In genomic region chr7:45637710-45638109, GRCm38 (mm10) we compare ENCODE assay signal across 16 mouse cellular contexts. TPM values are rescaled to one million over a fixed set of nuclear protein-coding genes. Genes with fewer than 3 reads are reported as not detected.
DNase-seq lines count a peak whose midpoint lies in the region; ATAC-seq and TF ChIP-seq lines count a peak whose summit lies in the region.
"Had no signal": no experiment of that assay in that cellular context is flagged by ENCODE, and none has a peak within 500 bp of the region (broad histone marks: within the 10 kb centered on the region; RNA-seq: fewer than 3 reads in every experiment).

No protein-coding gene starts in this region.

- WGBS in forebrain, embryonic 12.5 days, result 92% methylated on average over 6 of the region's 6 CpGs
- WGBS in forebrain, postnatal 0 days, result 93% methylated on average over 6 of the region's 6 CpGs
- WGBS in lung, embryonic 14.5 days, result 91% methylated on average over 6 of the region's 6 CpGs
- 93% methylated on average over 6 of the region's 6 CpGs for WGBS in hindbrain, embryonic 13.5 days
- 95% methylated on average over 6 of the region's 6 CpGs for WGBS in neural tube, embryonic 14.5 days

- no peak for DNase-seq in forebrain, postnatal 0 days
- no peak for DNase-seq in lung, embryonic 14.5 days
- no peak for DNase-seq in lung, postnatal 36 days
- DNase-seq in urinary bladder, postnatal 36 days (ENCODE audit: low spot score in 2 of 2), result no peak
- no peak for DNase-seq in kidney, postnatal 10 days
- DNase-seq: adrenal gland, postnatal 10 days; gastrocnemius, postnatal 10 days; kidney, postnatal 25 days; lung, adult 2 months; thymus, postnatal 4 days had no signal

- H3K9ac ChIP-seq in forebrain, embryonic 12.5 days, result no peak overlapping the region
- H3K9ac ChIP-seq in forebrain, postnatal 0 days, result no peak overlapping the region
- no peak overlapping the region for H3K9ac ChIP-seq in lung, embryonic 14.5 days
- H3K9ac ChIP-seq in hindbrain, embryonic 13.5 days, result no peak overlapping the region
- no peak overlapping the region for H3K9ac ChIP-seq in neural tube, embryonic 14.5 days (replicated peaks; ENCODE audit: low read depth, low read length)

- no peak for TF ChIP-seq CTCF in forebrain, postnatal 0 days (IDR thresholded peaks at IDR 0.05; ENCODE audit: low read depth)
- TF ChIP-seq CTCF in lung, embryonic 14.5 days (IDR thresholded peaks at IDR 0.05; ENCODE audit: low read depth), result no peak

- ATAC-seq in forebrain, embryonic 12.5 days (ENCODE audit: low FRiP score), result no peak
- no peak for ATAC-seq in forebrain, postnatal 0 days
- no peak for ATAC-seq in lung, embryonic 14.5 days (ENCODE audit: insufficient read depth)
- no peak for ATAC-seq in hindbrain, embryonic 13.5 days (ENCODE audit: low FRiP score)
- no peak for ATAC-seq in neural tube, embryonic 14.5 days (ENCODE audit: low read depth)
- ATAC-seq: Patski had no signal

- no peaks in the 10 kb centered on the region for H3K9me3 ChIP-seq in forebrain, embryonic 12.5 days
- no peaks in the 10 kb centered on the region for H3K9me3 ChIP-seq in forebrain, postnatal 0 days (ENCODE audit: low read length)
- no peaks in the 10 kb centered on the region for H3K9me3 ChIP-seq in lung, embryonic 14.5 days (ENCODE audit: low read depth, low read length)
- H3K9me3 ChIP-seq in hindbrain, embryonic 13.5 days, result no peaks in the 10 kb centered on the region
- H3K9me3 ChIP-seq in neural tube, embryonic 14.5 days (ENCODE audit: control insufficient read depth, low read length), result no peaks in the 10 kb centered on the region; the same call in 1 of the 2 replicates

- H3K27me3 ChIP-seq in forebrain, embryonic 12.5 days, result peaks cover 24% of the 10 kb centered on the region
- no peaks in the 10 kb centered on the region for H3K27me3 ChIP-seq in forebrain, postnatal 0 days (ENCODE audit: insufficient read depth, low read length)
- H3K27me3 ChIP-seq in lung, embryonic 14.5 days (ENCODE audit: insufficient read depth, low read length), result no peaks in the 10 kb centered on the region
- peaks cover 7% of the 10 kb centered on the region for H3K27me3 ChIP-seq in hindbrain, embryonic 13.5 days
- H3K27me3 ChIP-seq in neural tube, embryonic 14.5 days (ENCODE audit: control insufficient read depth, insufficient read depth, low read length), result no peaks in the 10 kb centered on the region
- H3K27me3 ChIP-seq: Patski had no signal

- H3K4me1 ChIP-seq in forebrain, embryonic 12.5 days, result peaks cover 13% of the 10 kb centered on the region
- peaks cover 4% of the 10 kb centered on the region; the same call in 1 of the 2 replicates for H3K4me1 ChIP-seq in forebrain, postnatal 0 days (ENCODE audit: insufficient read depth)
- peaks cover 34% of the 10 kb centered on the region for H3K4me1 ChIP-seq in lung, embryonic 14.5 days (ENCODE audit: insufficient read depth)
- H3K4me1 ChIP-seq in hindbrain, embryonic 13.5 days (replicated peaks), result peaks cover 26% of the 10 kb centered on the region
- peaks cover 8% of the 10 kb centered on the region for H3K4me1 ChIP-seq in neural tube, embryonic 14.5 days (ENCODE audit: control insufficient read depth, insufficient read depth, low read length)

- H3K4me3 ChIP-seq in forebrain, embryonic 12.5 days (replicated peaks), result no peak overlapping the region
- H3K4me3 ChIP-seq in forebrain, postnatal 0 days (ENCODE audit: low read depth, low read length), result no peak overlapping the region
- H3K4me3 ChIP-seq in lung, embryonic 14.5 days (ENCODE audit: low read depth, low read length), result peak overlapping the region; percentile 31; the same call in 1 of the 2 replicates
- no peak overlapping the region for H3K4me3 ChIP-seq in hindbrain, embryonic 13.5 days
- H3K4me3 ChIP-seq in neural tube, embryonic 14.5 days (ENCODE audit: low read depth, low read length), result no peak overlapping the region

- 0 out of 2 replicates have a peak overlapping the region, but pooled peaks have one; percentile 1 for H3K4me2 ChIP-seq in forebrain, embryonic 12.5 days
- H3K4me2 ChIP-seq in forebrain, postnatal 0 days (ENCODE audit: low read depth), result no peak overlapping the region
- H3K4me2 ChIP-seq in lung, embryonic 14.5 days, result peak overlapping the region; percentile 62
- H3K4me2 ChIP-seq in hindbrain, embryonic 13.5 days, result peak overlapping the region; percentile 48; the same call in 1 of the 2 replicates
- peak overlapping the region; percentile 50; the same call in 1 of the 2 replicates for H3K4me2 ChIP-seq in neural tube, embryonic 14.5 days (ENCODE audit: low read depth, low read length)

- no peak overlapping the region for H3K27ac ChIP-seq in forebrain, embryonic 12.5 days
- H3K27ac ChIP-seq in forebrain, postnatal 0 days (ENCODE audit: low read depth, low read length), result no peak overlapping the region
- H3K27ac ChIP-seq in lung, embryonic 14.5 days (ENCODE audit: low read depth), result no peak overlapping the region
- H3K27ac ChIP-seq in hindbrain, embryonic 13.5 days, result no peak overlapping the region
- H3K27ac ChIP-seq in neural tube, embryonic 14.5 days (ENCODE audit: low read depth, low read length), result no peak overlapping the region

- H3K36me3 ChIP-seq in forebrain, embryonic 12.5 days (replicated peaks), result peaks cover 10% of the 10 kb centered on the region; the same call in 1 of the 2 replicates
- peaks cover 15% of the 10 kb centered on the region; the same call in 1 of the 2 replicates for H3K36me3 ChIP-seq in forebrain, postnatal 0 days (ENCODE audit: insufficient read depth)
- H3K36me3 ChIP-seq in lung, embryonic 14.5 days (ENCODE audit: insufficient read depth), result peaks cover 14% of the 10 kb centered on the region; the same call in 1 of the 2 replicates
- peaks cover 16% of the 10 kb centered on the region for H3K36me3 ChIP-seq in hindbrain, embryonic 13.5 days
- H3K36me3 ChIP-seq in neural tube, embryonic 14.5 days (ENCODE audit: control insufficient read depth, insufficient read depth, low read length), result no peaks in the 10 kb centered on the region; the same call in 1 of the 2 replicates

RNA-seq across cellular contexts. Expression of gene Mamstr, which starts 2.1 kb away (rescaled TPM):
- polyA plus RNA-seq in forebrain, embryonic 12.5 days (2016; fragmentation: Nextera tagmentation; extraction: Ambion mirVana), result 2.6 and 3.1 TPM in 2 replicates
- total RNA-seq in forebrain, postnatal 0 days (2014; rRNA removed), result 2.2 and 2.8 TPM in 2 replicates
- 2.6 TPM in 2 replicates for polyA plus RNA-seq in forebrain, postnatal 0 days (2015; fragmentation: Nextera tagmentation; extraction: Ambion mirVana)
- polyA plus RNA-seq in lung, embryonic 14.5 days (2014; fragmentation: Nextera tagmentation; extraction: Ambion mirVana), result 8.1 and 9.2 TPM in 2 replicates
- 3.4 and 4.0 TPM in 2 replicates for polyA plus RNA-seq in hindbrain, embryonic 13.5 days (2015; fragmentation: Nextera tagmentation; extraction: Ambion mirVana)
- polyA plus RNA-seq in neural tube, embryonic 14.5 days (2014; fragmentation: Nextera tagmentation; extraction: Ambion mirVana), result 2.6 and 3.0 TPM in 2 replicates

RNA-seq across cellular contexts. Expression of gene Rasip1, which starts 10.4 kb away (rescaled TPM):
- 8.3 and 8.9 TPM in 2 replicates for polyA plus RNA-seq in forebrain, embryonic 12.5 days (2016; fragmentation: Nextera tagmentation; extraction: Ambion mirVana)
- total RNA-seq in forebrain, postnatal 0 days (2014; rRNA removed), result 26.5 and 37.4 TPM in 2 replicates
- polyA plus RNA-seq in forebrain, postnatal 0 days (2015; fragmentation: Nextera tagmentation; extraction: Ambion mirVana), result 22.8 and 27.2 TPM in 2 replicates
- 29.4 and 35.3 TPM in 2 replicates for polyA plus RNA-seq in lung, embryonic 14.5 days (2014; fragmentation: Nextera tagmentation; extraction: Ambion mirVana)
- polyA plus RNA-seq in hindbrain, embryonic 13.5 days (2015; fragmentation: Nextera tagmentation; extraction: Ambion mirVana), result 12.0 and 12.7 TPM in 2 replicates
- polyA plus RNA-seq in neural tube, embryonic 14.5 days (2014; fragmentation: Nextera tagmentation; extraction: Ambion mirVana), result 12.8 and 14.2 TPM in 2 replicates

RNA-seq across cellular contexts. Expression of gene Izumo1, which starts 16.1 kb away (rescaled TPM):
- polyA plus RNA-seq in forebrain, embryonic 12.5 days (2016; fragmentation: Nextera tagmentation; extraction: Ambion mirVana), result 0.13 TPM in 1 of 2 replicates, not detected in the other
- total RNA-seq in forebrain, postnatal 0 days (2014; rRNA removed), result 0.08 and 0.14 TPM in 2 replicates
- not detected in 2 replicates for polyA plus RNA-seq in forebrain, postnatal 0 days (2015; fragmentation: Nextera tagmentation; extraction: Ambion mirVana)
- polyA plus RNA-seq in lung, embryonic 14.5 days (2014; fragmentation: Nextera tagmentation; extraction: Ambion mirVana), result 0.28 and 0.35 TPM in 2 replicates
- polyA plus RNA-seq in hindbrain, embryonic 13.5 days (2015; fragmentation: Nextera tagmentation; extraction: Ambion mirVana), result 0.18 TPM in 1 of 2 replicates, not detected in the other
- not detected in 2 replicates for polyA plus RNA-seq in neural tube, embryonic 14.5 days (2014; fragmentation: Nextera tagmentation; extraction: Ambion mirVana)
- total RNA-seq: left cerebral cortex, postnatal 10 days had no signal

RNA-seq across cellular contexts. Expression of gene Fut1, which starts 20.6 kb away (rescaled TPM):
- polyA plus RNA-seq in forebrain, embryonic 12.5 days (2016; fragmentation: Nextera tagmentation; extraction: Ambion mirVana), result 0.10 and 0.24 TPM in 2 replicates
- total RNA-seq in forebrain, postnatal 0 days (2014; rRNA removed), result 0.08 and 0.29 TPM in 2 replicates
- not detected in 2 replicates for polyA plus RNA-seq in forebrain, postnatal 0 days (2015; fragmentation: Nextera tagmentation; extraction: Ambion mirVana)
- polyA plus RNA-seq in lung, embryonic 14.5 days (2014; fragmentation: Nextera tagmentation; extraction: Ambion mirVana), result 0.13 and 0.58 TPM in 2 replicates
- 0.06 TPM in 1 of 2 replicates, not detected in the other for polyA plus RNA-seq in hindbrain, embryonic 13.5 days (2015; fragmentation: Nextera tagmentation; extraction: Ambion mirVana)
- polyA plus RNA-seq in neural tube, embryonic 14.5 days (2014; fragmentation: Nextera tagmentation; extraction: Ambion mirVana), result not detected in 2 replicates
- total RNA-seq: gastrocnemius, postnatal 10 days; heart, postnatal 25 days had no signal

RNA-seq across cellular contexts. Expression of gene Fgf21, which starts 22.4 kb away (rescaled TPM):
- not detected in 2 replicates for polyA plus RNA-seq in forebrain, embryonic 12.5 days (2016; fragmentation: Nextera tagmentation; extraction: Ambion mirVana)
- total RNA-seq in forebrain, postnatal 0 days (2014; rRNA removed), result not detected in 2 replicates
- not detected in 2 replicates for polyA plus RNA-seq in forebrain, postnatal 0 days (2015; fragmentation: Nextera tagmentation; extraction: Ambion mirVana)
- not detected in 2 replicates for polyA plus RNA-seq in lung, embryonic 14.5 days (2014; fragmentation: Nextera tagmentation; extraction: Ambion mirVana)
- not detected in 2 replicates for polyA plus RNA-seq in hindbrain, embryonic 13.5 days (2015; fragmentation: Nextera tagmentation; extraction: Ambion mirVana)
- not detected in 2 replicates for polyA plus RNA-seq in neural tube, embryonic 14.5 days (2014; fragmentation: Nextera tagmentation; extraction: Ambion mirVana)
- total RNA-seq: gastrocnemius, postnatal 10 days; heart, postnatal 25 days; left cerebral cortex, postnatal 10 days had no signal
- polyA plus RNA-seq: lung, adult 2 months had no signal
